Mouse (Mus musculus) kidney, adult 9 months (tissue): ENCODE measurements around the gene Npm3.
A peak's percentile ranks its signal among the peaks of the same experiment; 100 is the strongest.

Source experiments
- DNase-seq: peaks from one replicate; pipeline ENCODE4 v3.0.0; 2022

Npm3 gene

DNA sequence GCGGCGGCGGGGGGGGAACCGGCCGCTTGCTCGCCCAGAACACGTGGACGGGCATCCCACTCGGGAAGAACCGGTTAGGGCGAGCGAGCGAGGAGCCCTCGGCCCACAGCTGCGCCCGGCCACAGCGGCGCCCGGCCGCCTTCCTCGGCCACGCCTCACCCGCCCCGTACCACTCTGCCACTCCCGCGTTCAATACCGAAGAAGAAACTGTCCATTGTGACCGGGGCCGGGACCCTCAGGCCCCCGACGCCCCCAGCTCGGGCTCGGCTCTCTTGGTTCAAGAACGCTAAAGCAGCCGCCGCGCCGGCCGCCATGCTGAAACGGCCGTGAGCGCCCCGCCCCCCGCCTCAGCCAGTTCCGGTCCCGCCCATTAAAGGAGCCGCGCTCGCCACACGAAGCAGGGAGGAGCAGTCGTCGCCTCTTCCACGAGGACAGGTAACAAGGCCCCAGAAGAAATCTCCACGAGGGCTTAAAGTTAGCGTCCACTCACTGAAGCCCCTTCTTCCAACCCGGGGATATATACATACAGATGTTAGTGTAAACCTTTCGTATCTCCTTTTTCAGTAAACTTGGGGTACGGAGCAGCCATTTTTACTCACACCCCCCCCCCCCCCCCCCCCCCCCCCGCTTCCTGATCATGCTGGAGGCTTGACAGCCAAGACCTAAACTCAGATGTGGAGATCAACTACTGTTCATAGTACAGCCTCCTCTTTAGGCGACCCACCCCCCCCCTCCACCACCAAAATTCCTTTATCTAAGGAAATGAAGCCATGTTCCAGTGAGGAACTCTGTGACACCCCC lies at the start of gene Npm3:
Gene Npm3, minus strand, starts transcription at position 349 of the 801 bp plus-strand sequence.
- DNase-seq: peak; percentile 85

GRCm38 (mm10) chr19:45796879-45797278 lies 47.5 kb upstream of the Npm3 start:
- no peak for DNase-seq

DNA sequence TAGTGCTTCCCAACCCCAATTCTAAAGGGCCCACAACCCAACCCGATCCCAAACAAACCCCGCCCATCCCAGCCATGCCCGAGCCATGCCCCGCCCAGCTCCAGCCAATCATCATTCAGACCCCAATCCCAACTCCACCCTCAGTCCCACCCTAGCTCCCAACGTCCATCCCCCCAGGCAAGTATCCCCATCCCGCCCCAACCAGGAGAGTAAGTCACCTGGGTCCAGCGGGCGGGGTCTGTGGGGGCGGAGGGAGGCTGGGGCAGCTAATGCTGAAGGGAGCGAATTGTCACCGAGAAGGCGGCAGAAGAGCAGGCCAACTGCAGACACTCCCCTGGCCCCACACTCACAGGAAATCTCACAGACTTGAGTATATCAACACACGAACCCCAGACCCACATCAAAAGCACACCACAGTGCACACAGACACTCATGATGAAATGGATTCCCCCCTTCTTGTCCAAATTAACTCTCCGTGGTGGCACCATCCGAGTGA lies 46.7 kb upstream of the Npm3 start:
- DNase-seq: no peak

DNA sequence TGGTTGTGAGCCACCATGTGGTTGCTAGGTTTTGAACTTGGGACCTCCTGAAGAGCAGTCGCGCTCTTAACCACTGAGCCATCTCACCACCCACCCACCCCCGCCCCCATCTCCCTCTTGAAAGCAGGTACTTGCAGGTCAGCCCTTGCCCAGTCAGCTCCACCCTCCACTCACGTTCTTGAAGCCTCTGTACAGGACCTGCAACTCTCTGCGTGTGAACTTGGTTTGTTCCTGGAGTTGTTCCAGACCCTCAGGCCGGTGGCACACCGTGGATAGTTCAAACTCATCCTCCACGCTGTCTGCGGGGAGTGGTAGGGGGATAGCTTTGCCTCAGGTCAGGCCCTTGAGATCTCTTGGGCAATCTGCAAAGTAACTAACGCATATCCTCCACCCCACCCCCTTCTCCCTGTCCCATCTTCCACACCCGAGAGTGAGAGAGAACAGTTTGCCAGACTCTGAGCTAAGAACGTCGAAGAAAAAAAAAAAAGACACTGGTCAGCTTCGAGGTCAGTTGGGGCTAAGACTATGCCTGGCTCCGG lies 46.1 kb upstream of the Npm3 start:
- no peak for DNase-seq

GRCm38 (mm10) chr19:45794718-45795117 lies 45.3 kb upstream of the Npm3 start:
- DNase-seq: no peak

GRCm38 (mm10) chr19:45792404-45792803 lies 43.0 kb upstream of the Npm3 start:
- DNase-seq: no peak

DNA sequence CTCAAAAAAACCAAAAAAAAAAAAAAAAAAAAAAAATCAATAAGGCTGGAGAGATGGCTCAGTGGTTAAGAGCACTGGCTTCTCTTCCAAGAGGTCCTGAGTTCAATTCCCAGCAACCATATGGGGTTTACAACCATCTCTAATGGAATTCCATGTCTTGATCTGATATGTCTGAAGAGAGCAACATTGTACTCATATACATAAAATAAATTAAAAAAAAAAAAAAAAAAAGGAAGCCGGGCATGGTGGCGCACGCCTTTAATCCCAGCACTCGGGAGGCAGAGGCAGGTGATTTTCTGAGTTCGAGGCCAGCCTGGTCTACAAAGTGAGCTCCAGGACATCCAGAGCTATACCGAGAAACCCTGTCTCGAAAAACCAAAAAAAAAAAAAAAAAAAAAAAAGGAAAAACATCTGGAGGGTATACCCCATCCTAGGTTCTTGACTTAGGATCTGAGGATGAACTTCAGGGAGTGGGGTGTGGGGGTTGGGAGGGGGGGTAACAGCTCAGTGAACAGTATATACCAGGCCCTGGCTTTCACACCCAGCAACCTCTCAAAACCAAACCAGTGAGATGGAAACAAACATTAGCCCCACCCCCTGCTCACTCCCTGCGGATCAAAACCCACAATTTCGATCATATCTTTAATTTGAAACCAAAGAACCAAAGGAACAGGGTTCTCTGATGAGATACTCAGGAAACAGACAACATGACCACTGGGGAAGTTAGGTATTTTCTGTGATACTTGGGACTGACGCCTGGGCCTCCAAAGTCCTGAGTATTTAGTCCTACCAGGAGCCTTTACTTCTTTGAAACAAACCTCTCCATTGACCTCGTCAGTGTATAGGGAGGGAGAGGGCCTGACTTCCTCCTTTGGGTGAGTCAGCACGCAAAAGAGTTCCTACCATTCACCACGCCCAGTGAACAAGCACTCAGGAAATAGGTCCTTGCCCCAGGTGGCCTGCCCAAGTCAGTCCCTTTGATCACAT lies 40.8 kb upstream of the Npm3 start:
- no peak for DNase-seq

GRCm38 (mm10) chr19:45789365-45789764 lies 40.0 kb upstream of the Npm3 start:
- no peak for DNase-seq

DNA sequence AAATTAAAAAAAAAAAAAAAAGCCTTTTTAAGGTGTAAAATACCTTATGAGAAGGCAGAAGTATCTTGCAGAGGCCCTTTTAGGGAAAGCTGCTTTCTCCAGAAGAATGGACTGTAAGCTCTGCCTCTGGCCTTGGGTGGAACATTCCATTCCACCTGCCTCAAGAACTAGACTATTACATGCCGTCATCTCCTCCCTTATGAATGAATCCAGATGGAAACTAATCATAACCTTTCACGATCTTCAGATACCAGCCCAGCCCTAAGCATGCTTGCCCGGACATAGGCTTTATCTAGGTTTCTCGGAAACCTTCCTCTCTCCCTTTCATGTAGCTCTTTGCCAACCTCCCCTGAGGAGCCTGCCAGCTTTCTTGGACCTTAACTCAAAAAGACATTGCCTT lies 38.9 kb upstream of the Npm3 start:
- no peak for DNase-seq

- DNase-seq: no peak
Measured at GRCm38 (mm10) chr19:45787450-45787849, 38.1 kb upstream of the Npm3 start.

DNA sequence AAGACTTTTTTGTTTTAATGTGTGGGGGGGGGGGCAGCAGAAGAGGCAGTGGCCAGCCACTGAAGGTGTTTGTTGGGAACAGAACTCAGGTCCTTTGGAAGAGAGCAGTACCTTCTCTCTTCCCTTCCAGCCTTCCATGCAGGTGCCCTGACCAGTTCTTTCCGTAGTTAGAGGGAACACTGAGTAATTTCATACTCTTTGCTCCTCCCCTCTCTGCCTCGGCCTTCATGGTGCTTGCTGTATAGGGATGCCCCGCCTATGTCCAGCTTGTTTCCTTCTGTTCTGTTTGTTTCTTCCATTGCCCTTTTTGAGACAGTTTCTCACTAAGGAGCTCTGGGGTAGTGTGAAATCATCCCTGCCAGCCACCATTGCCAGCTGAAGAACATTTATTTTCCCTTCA lies 36.1 kb upstream of the Npm3 start:
- no peak for DNase-seq

GRCm38 (mm10) chr19:45783933-45784576 lies 34.7 kb upstream of the Npm3 start:
- DNase-seq: no peak

DNA sequence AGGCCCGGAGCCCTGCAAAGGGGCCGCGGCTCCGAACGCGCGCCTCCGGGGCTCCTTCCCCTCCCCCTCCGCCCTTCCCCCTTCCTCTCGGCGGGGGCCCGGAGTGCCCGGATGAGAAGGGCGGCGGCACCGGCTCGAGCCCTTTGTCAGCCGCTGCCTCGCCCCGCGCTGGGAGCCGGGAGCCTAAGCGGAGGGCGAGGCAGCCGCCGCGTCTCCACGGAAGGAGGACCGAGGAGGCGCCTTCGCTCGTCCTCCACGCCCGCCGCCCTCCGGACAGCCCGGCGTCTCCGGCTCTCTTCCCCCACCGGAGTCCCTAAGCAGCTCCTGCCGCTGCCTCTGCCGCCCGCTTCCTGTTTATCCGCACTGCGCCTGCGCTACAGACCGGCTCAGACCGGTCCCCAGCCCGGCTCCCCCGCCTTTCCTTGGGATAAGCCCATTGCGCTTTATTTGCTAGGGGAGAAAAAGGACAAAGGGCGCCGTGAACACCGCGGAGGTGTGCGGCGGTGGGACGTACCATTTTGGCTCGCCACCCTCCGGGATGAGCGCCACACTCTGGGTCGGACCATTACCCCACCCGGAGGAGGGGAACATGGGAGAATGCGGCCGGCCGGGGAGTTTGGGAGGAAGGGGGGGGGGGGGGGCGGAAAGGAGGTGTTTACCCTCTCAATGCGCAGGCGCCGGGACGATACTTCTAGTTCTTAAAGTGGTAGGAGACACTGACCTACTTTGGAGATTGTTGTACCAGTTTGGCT lies 34.0 kb upstream of the Npm3 start, which contains the start of gene Mgea5:
Gene Mgea5, minus strand, starts transcription at position 657 of the 752 bp plus-strand sequence.
- DNase-seq: peak; percentile 99

DNA sequence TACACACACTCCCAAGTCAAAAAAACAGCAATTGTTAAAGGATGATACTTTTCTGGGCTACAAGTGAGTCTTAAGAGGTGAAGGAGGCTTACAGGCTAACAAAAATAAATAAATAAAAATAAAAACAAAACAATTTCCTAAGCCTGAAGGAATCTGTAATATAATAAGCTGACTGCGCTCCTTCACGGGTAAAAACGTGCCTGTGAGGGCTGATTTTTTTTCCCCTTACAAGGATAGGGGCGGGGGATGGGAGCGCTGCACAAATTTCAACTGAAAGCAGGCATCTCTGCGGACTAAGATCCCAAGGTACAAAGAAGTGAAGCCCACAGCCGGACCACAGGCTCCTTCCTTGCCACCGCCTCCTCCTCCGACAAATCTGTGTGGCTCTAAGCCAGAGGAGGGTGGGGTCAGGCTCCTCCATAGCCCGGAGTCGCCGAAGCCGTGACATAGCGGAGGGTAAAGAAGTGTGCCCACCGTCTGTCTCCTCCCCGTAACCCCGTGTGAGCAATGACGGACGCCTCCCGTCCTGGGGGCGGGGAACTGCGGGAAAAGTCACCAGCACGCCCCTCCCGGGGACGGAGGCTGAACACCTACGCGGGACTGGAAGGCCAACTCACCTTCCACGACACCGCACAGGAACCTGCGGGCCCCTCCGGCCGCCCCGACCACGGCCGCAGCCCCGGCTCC lies 33.1 kb upstream of the Npm3 start:
- peak; percentile 82 for DNase-seq

DNA sequence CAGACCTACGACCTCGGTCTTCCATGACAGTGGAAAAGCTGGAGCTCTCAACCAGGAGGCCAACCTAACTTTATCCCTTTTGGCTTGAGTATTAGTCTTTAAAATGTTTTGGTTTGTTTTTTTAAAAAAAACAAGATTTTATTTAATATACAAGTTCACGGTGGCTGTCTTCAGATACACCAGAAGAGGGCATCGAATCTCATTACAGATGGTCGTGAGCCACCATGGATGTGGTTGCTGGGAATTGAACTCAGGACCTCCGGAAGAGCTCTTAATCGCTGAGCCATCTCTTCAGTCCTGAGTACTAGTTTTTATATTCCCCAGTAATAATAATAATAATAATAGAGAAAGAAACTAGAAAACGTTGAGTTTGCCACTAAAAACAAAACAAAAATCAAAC lies 32.3 kb upstream of the Npm3 start:
- DNase-seq: no peak

DNA sequence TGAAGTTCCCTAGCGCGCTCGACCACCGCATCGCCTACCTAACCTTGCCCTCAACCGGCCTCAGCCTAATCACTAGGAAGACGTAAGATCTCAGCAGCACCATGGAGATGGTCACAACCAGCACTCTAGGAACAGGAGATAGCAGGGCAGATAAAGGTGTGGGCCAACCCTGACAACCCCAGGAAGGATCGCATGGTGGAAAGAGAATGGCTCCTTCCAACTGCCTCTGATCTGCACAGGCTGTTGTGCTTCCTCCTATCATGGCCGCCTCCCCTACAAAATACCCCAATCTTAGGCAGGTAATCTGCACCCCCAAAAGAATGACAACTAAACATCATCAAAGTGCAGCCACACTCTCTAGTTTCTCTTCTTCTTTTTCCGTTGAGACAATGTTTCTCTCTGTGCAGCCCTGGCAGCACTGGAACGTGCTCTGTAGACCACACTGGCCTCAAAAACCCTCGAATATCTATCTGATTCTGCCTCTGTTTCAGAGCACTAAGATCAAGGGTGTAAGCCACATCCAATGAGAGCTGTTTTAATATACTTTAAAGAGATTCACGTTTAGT lies 31.0 kb upstream of the Npm3 start:
- no peak for DNase-seq

GRCm38 (mm10) chr19:45775486-45775885 lies 26.1 kb upstream of the Npm3 start:
- no peak for DNase-seq

GRCm38 (mm10) chr19:45771501-45771900 lies 22.1 kb upstream of the Npm3 start:
- no peak for DNase-seq

- DNase-seq: no peak
Measured at GRCm38 (mm10) chr19:45760810-45761209, 11.4 kb upstream of the Npm3 start.

- DNase-seq: peak; percentile 57
Measured at GRCm38 (mm10) chr19:45758671-45759070, 9.3 kb upstream of the Npm3 start.

GRCm38 (mm10) chr19:45753551-45753950 lies 4.2 kb upstream of the Npm3 start:
- peak; percentile 75 for DNase-seq
